Mouse (Mus musculus) testis, postnatal 14 days (tissue): ENCODE measurements around the gene Ppara.
A peak's percentile ranks its signal among the peaks of the same experiment; 100 is the strongest.

Source experiments
- DNase-seq: peaks from one replicate; pipeline ENCODE4 v3.0.0; 2021; ENCODE audit warnings: low spot score

The Ppara gene

DNA sequence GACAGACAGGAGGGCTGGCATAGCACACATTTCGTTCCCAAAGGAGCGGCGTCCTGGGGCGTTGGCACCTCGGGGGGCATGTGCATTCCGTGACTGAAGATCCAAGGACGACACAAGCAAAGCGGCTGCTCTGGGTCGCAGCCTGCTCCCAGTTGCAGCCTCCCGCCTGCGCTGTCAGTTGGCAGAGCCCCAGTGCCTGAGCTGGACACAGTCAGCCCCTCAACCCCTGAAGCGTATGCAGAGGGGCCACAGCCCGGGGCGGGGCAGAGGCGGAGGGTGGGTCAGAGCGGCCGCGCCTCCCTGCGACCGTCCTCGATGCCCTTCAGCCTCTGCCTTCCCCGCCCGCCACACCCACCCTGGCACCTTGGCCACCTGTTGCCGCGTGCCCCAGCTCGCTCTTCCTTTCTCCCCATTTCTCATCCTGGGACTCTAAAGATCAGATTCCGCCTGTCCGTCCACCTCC lies at the start of gene Ppara:
Gene Ppara (plus strand): TSS at position 413 of the 463 bp plus-strand sequence.
- no peak for DNase-seq

DNA sequence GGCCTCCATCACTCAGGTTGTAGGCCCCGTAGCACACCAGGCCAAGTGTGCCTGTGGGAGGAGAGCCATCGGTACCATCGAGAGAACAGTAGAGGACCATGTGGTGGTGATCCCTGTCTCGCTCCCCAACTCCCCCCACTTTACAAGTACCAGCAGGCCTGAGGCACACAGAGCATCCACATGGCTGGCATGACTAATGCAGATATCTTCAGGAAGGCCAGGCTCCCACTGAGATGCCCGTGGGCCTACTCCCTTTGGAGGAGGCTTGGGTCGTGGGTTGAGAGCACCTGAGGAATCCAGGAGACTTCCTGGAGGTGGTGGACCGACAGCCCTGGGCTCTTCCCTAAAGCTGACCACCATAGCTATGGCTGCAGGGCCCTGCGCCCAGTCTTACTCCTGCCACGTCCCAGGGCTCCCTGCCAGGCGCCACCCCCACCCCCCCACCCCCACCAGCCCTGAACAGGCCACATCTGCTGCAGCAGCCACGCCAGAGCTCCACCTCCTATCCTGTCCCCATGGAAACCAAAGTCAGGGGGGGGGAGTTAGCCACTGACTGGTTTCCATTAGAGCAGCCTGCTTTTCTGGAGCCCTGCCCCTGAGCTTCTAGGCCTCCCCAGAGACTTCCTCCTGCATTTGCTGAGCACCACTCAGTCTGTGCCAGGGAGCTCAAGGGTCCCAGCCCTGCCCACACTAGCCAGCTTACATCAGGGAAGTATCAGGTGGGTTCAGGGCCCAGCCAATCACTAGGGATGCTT lies 48.0 kb upstream of the Ppara start:
- peak; percentile 55 for DNase-seq

DNA sequence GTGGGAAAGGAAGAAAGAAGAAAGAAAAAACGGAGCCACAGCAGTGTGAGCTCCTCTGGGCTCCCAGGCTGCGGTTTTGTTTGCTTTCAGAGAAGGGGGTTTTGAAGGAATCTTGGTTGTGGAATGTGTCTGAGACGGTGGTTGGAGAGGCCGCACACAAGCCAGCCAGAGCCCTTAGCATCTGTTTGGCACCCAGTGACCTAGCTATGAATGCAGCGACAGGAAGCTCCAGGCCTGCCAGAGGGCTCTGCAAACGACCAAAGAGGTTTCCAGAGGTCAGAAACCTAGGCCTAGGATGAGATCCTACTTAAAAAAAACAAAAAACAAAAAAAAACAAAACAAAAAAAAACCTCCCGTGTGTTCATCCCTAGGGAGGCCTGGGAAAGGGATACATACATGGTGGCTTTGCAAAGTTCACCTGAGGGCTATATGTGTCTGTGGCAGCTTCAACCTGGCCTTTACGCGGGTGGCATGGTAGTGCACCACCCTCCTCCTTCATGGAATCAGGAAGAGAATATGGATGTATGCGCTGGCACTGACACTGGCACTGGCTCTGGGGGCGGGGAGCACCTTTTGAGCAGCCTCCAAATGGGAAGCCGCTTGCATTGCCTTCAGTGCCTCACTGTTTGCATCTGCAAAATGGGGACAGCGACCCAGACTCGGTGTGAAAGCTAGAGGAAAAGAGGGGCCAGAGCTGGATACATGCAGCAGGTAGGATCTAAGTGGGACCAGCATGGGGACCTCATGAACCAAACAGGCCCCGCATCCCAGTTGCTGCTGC lies 47.0 kb upstream of the Ppara start:
- no peak for DNase-seq

DNA sequence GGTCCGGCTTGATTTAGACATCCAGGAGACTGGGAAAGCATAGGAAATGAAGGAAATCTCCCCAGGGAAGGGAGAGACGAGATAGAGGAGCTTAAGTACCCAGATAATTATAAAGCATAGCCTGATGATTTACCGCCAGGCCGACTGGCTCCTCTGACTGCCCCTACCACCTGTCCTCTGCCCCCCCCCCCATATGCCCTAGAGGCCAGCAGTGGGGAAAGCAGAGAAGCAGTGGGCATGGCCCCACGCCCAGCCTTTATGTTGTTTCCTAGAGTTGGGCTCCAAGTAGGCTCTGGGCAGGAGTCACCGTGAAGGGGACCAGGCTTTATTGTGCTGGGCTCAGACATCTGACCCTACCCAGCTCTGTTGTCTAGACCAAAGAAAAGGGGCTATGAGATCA lies 46.0 kb upstream of the Ppara start:
- DNase-seq, result no peak

DNA sequence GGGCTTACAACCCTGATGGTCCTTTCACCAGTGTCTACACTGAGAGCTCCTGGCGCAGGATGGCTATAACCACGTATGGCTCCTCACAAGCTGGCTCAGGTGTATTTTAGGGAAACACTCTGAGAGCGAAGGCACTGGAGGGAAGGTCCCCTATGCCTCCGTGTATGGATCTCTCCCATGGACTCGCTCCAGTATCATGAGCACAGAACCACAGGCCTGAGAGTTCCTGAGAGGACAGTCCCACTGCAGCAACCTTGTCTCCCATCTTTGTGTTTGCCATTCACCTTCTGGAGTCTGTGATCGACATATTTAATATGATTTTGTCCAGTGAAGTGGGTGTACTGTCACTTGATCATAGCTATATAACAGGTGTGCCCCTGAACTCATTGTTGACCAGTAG lies 45.3 kb upstream of the Ppara start:
- no peak for DNase-seq

DNA sequence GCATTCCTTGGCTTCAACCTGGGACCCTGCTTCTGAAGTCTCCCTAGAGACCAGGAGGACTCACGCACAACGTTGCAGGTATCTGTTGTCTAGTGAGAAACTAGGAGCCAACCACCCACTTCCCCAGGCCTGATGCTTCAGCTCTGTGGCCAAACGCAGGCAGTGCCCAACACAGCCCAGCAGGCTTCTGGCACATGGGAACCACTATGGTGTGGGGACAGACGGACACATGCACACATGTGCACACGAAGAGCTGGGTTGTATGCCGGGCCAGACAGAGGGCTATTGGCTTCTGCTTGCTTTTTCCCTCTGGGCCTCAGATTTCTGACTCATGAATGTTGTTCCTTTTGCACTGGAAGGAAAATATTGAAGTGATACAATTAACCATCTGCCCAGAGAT lies 44.7 kb upstream of the Ppara start:
- no peak for DNase-seq

DNA sequence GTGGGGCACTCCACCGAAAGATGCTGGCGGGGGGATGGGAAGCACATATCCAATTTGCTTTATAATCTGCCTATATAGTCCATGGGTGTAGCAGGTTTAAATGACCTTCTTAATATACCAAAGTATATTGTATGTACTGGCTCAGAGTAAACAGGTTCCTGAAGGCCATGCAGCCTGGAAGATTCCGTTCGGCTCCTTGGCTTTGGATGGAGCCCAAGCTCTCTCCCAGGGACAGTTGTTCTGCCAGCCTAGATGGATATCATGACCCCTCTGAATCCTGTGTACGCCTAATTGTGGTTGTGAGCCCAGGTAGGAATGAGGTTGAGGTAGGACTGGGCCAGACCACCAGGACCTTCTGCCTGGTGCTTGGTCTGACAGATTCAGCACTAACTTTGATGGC lies 43.9 kb upstream of the Ppara start:
- no peak for DNase-seq

DNA sequence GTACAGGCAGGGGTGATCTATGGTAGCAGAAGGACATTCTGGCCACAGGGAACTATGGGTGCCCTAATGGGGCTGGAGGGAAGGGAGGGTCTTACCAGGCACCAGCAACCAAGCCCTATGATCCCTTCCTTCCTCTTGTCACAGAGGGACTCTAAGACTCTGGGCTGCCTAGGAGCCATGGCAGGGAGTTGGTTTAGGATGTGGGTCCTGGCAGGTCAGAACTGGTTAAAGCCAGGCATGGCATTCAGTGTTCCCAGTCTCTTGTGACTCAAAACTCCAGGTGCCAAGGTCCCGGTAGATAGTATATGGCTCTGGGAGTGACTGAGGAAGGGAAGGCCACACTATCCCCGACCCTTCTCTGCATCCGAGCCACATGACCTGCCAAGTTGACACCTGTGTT lies 41.7 kb upstream of the Ppara start:
- DNase-seq, result no peak

DNA sequence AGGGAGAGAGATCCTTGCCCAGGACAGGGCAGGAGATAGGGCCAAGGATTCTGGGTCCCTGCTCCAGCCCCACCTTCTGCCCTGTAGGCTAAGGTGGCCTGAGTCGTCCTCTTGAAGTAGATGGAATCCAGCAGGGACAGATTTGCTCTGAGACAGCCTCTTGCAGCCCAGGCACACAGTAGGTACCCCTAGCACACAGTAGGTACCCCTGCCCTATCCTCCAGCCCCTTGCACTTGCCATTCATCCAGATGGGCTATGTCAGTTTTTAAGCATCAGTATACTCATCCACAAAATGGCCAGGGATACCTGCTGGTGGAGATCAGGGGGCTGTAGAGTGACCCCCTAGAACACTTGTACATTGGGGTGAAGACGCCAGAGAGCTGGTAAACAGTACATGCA lies 41.0 kb upstream of the Ppara start:
- DNase-seq, result no peak

DNA sequence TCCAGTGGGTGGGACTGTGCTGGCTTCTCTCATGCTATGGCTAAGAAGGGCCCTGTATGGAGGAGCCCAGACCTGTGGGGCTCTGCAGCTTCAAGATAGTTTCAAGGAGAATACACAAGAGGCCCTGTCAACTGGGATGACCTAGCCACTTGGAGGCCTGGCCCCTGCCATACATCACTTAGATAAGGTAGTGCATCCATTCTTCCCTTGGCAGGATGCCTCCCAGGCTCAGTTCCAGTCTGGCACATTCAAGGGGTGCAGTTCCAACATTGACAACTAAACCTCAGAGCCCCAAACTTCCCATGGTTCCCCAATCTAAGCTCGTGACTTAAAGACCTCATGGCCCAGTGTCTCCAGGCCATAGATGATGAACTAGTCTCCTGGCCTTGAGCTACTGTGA lies 40.4 kb upstream of the Ppara start:
- DNase-seq, result no peak

DNA sequence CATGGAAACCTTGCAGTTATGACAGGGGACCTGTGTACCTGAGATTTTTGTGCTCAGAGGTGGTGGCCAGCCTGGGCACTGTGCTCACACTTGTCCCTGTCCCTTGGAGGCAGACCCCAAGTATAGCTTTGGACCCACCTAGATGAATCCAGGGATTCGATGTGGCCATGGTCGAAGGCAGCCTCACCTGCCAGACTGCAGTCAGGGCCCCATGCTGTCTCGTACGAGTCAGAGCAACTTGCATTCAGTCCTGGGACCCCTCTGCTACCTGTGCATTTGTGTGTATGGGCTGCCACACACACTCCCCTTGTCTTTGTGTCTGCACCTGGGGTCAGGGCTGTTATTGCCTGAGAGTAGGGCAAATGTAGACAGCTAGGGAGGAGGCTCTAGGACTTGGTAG lies 39.5 kb upstream of the Ppara start:
- DNase-seq, result no peak

DNA sequence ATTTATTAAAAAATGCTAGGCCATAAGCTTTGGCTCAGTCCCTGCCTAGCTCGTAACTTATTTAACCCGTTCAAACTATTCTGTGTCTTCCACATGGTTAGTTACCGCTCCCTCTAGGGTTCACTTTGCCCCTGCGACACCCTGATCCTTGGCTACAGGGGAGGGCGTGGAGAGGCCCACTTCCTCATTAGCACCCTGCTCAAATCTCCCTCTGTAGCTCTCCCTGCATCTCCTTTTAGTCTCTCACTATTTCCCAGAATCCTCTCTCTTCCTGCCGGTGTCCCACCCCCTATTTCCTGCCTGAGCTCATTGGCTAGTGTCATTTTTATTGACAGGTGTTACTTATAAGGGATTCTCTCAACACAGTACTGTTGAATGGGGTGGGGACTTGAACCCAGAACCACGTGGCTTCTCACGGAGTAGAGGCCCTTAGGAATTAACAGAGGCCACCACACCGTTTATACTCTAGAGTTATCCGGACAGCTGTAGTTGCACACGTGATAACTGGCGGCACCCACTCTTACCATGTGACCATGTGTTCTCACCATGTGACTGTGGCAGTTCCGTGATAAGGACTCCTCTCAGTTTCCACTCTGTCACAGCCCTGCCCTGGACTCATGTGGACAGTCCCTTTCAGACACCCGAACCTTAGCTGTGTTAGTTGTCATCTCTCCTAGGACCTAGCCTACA lies 36.3 kb upstream of the Ppara start:
- DNase-seq, result no peak

DNA sequence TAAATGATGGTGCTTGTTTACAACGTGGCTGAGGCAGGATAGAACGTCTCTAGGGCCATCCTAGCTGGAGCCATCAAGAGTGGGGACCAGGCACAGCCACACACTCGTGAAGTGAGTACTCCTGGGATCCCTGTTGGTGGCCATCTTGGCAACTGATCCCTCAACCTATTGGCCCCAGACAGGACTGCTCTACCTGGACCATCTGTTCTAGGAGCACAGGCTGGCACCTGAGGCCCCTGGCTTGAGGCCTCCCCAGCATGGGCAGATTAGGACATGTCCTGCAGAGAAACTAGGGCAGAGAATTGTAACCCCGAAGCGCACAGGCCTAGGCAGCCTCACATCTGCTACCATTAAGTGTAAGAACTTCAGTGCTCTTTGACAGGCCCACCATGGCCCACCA lies 35.3 kb upstream of the Ppara start:
- no peak for DNase-seq

DNA sequence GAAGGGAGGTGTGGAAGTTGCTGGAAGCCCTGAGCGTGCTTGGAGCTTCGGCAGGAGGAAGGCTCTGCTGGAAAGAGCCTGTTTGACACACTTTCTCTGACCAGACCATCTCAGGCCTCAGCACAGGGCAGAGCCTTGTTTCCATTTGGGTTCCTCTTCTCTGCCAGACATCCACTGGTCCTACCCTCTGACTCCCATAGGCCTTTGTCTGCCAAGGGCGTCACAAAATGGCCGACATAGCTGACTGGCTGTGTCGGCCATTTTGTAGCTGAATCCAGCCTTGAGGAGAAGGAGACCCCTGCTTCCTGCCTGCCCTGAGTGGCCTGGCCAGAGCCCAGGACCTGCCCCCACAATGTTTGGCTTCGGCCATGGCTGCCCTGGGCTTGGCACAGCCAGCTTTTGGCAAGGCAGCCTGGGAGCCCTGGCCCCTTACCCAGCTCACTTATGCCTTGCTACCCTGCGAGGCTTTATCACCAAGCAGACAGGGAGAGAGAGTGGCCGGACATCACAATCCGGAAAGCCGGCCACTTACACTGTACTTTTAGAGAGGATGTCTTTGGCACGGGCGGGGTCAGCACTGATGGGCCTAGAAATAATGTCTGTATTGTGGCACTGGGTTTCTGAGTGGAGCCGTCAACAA lies 34.8 kb upstream of the Ppara start:
- DNase-seq, result no peak

DNA sequence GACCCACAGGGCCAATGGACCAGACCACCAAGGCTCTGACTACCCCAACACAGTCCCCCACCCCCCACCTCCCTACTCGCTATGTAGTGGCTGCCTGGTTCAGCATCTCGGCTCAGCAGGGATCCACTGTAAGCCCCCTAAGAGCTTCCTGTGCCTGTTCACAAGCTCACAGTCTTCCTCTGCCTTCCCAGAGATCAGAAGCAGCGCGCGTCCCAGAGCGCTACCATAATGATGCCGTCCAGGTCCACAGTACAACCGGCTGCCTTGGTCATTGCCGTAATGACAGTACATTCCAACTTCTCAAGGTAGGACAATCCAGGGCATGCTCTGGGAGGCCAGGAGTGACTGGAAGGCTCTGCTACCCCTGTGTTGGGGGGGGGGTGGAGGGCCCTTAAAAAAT lies 34.1 kb upstream of the Ppara start:
- no peak for DNase-seq

DNA sequence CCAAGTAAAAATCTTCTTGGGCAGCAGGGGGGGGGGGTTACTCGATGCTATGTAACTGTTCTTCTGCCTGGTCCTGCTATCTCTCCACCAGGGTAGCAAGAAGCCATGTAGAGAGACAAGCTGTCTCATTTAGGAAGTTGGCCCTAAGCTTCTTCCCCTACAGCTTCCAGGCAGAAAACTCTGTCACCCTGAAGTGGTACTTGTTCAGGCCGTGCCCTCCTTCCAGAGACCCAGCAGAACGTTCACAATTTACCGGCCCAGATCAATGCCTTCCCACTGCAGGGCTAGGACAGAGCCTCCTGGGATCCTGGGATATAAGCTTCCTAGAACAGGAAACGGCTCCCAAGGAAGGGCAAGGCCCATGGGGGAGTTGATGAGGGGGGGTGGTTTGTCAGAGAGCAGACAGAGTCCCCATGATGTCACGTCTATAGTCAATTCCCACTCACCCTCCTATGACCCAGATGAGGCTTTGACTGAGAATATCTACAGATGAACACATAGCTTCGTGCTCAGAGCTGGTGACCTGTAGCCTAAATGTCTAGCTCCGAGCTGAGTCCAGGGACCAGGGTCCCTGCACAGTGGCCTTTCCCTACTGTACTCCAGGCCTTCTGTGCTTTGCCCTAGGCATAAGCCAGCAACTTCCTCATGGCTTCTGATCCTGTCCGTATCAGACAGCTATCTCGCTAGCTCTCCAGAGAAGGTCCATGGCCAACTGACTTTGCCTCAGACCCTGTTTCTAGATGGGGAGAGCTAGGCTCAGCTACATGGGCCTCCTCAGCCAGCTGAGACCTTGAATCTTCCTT lies 33.5 kb upstream of the Ppara start:
- DNase-seq, result no peak

DNA sequence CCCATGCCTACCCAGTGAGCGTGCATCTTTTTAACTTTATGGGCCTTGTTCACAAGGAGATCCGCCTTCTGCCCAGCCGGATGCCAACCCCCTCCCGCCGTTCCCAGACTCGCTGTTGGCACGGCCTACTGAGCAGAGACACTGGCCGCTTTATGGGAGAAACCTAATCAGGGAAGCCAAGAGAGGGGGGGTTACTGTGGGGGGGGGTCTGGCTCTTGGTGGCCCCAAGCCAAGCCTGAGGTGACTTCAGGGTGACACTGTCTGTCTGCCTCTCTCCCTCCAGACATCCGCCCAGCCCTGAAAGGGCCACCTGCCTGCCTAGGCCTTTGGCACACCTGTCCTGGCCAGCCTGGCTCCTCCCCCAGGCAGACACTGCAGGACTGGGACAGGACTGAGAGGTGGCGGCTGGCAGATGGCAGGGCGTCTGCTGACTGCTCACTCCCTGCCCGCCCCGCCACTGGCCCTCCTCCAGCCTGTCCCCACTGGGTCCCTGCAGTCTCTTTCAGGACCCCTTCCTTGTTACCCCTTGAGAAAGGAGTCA lies 32.3 kb upstream of the Ppara start:
- DNase-seq, result peak; percentile 64

DNA sequence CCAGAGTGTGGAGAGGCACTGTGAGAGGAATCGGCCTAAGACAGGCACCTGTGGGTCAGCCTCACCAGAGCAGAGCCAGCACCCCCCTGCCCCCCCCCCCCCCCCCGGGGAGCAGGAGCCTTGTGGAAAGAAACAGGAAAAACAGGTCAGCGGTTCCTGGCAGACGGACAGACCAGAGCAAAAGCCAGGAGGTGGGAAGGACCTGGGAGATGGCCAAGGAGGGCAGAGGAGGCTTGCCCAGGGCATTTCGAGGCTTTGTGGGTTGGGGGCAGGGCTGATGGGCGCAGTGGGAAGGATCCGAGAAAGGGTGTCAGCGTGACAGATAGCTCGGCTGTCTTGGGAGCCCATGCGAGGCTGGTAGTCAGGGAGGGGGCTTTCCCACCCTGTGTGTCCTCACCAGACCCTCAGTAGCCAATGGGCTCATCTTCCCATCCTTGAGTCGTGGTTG lies 31.6 kb upstream of the Ppara start:
- DNase-seq, result peak; percentile 55

DNA sequence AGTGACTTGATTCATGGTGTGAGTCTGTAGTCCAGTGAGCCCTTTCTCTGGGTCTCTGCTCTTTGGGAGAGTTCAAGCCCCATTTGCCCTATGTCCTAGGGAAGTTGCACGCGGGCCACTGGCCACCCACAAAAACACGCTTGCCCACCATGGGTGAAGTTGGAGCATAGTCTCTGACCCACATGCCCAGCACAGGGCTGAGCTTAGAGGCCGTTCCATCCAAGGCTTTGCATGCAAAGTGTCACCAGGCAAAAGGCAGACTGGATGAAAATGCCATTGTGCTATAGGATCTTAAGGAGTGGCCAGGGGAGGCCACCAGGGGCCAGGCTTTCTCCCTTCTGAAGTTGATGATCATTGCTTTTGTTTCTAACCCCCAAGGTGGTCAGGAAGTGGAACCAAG lies 30.9 kb upstream of the Ppara start:
- DNase-seq, result no peak

DNA sequence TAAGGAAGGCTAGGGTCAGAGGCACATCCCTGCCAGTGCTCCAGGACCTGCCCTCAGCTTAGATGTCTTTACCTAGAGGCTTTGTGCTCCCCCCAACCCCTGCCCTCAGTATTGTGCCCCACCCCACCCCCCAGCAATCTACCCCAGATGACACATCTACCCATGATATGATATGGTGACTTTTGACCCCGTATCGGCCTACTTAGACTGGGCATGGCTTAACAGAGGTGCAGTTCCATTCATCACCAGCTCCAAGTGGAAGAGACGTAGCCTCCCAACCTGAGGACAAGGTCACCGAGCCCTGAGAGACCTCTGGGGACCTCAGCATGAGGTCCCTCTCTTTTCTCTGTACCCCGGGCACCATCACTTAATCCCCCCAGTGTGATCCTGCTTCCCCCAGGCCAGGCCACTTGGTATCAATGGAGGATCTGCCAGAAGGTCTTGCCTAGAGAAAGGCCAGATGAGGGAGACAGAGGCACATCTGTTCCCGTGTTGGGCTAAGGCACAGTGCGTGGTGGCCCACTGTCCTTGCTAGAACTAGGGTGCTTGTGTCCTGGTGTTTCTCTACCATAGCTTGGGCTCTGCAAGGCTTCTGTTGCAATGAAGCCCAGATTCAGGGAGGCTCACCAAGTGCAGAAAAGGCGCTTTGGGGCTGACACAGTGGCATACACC lies 30.3 kb upstream of the Ppara start:
- no peak for DNase-seq
